Mouse (Mus musculus) adrenal gland, postnatal 25 days (tissue): ENCODE measurements around the gene Cers2. TPM values are rescaled to one million over a fixed set of nuclear protein-coding genes. Genes with fewer than 3 reads are reported as not detected.

ENCODE experiments used
- DNase-seq: peaks from one replicate; pipeline ENCODE4 v3.0.0; 2021; ENCODE audit warnings: mixed read lengths
- total RNA-seq: library from RNA; stranded (reverse); gene quantifications from 2 replicates; pipeline ENCODE4 v1.2.3, GENCODE M21; 2021

Gene Cers2
- total RNA-seq, 1 experiment from 2014 or later = 254 TPM

GRCm38 (mm10) chr3:95289419-95289818 lies 25.2 kb upstream of the Cers2 start:
- DNase-seq = no peak

- DNase-seq = no peak
Observed at GRCm38 (mm10) chr3:95290156-95290555, 24.4 kb upstream of the Cers2 start.

GRCm38 (mm10) chr3:95291041-95291440 lies 23.6 kb upstream of the Cers2 start:
- no peak for DNase-seq

- DNase-seq = no peak
Observed at GRCm38 (mm10) chr3:95292899-95293298, 21.7 kb upstream of the Cers2 start.

- DNase-seq = peak; percentile 38
Observed at GRCm38 (mm10) chr3:95293537-95293936, 21.1 kb upstream of the Cers2 start.

- DNase-seq = no peak
Observed at GRCm38 (mm10) chr3:95294316-95294715, 20.3 kb upstream of the Cers2 start.

- DNase-seq = no peak
Observed at GRCm38 (mm10) chr3:95294718-95295117, 19.9 kb upstream of the Cers2 start.

GRCm38 (mm10) chr3:95295321-95296102 lies 19.1 kb upstream of the Cers2 start:
- no peak for DNase-seq

- DNase-seq = no peak
Observed at GRCm38 (mm10) chr3:95296103-95296469, 18.5 kb upstream of the Cers2 start.

GRCm38 (mm10) chr3:95298018-95298417 lies 16.6 kb upstream of the Cers2 start:
- no peak for DNase-seq

- no peak for DNase-seq
Observed at GRCm38 (mm10) chr3:95301204-95301796, 13.3 kb upstream of the Cers2 start.

GRCm38 (mm10) chr3:95306244-95306643 lies 8.3 kb upstream of the Cers2 start:
- DNase-seq = no peak

- DNase-seq = no peak
Observed at GRCm38 (mm10) chr3:95307100-95307499, 7.5 kb upstream of the Cers2 start, which contains the start of gene Anxa9. Gene Anxa9, minus strand, starts transcription at chr3:95307176.

- DNase-seq = no peak
Observed at GRCm38 (mm10) chr3:95310496-95310895, 4.1 kb upstream of the Cers2 start.

GRCm38 (mm10) chr3:95310968-95311882 lies 3.4 kb upstream of the Cers2 start:
- peak; percentile 58 for DNase-seq

- DNase-seq = peak; percentile 63
Observed at GRCm38 (mm10) chr3:95312623-95313022, 2.0 kb upstream of the Cers2 start.

GRCm38 (mm10) chr3:95313476-95313875 lies 1.1 kb upstream of the Cers2 start:
- no peak for DNase-seq

- DNase-seq = no peak
Observed at GRCm38 (mm10) chr3:95314075-95314474, 516 bp upstream of the Cers2 start.

- DNase-seq = peak; percentile 94
Observed at GRCm38 (mm10) chr3:95315094-95315843, 678 bp downstream of the Cers2 start.

GRCm38 (mm10) chr3:95315844-95316550 lies 1.4 kb downstream of the Cers2 start:
- no peak for DNase-seq

- peak; percentile 66 for DNase-seq
Observed at GRCm38 (mm10) chr3:95317414-95318080, 3.0 kb downstream of the Cers2 start.
